ENCODE assay signal across 37 mouse cellular contexts in genomic region chr2:122151221-122151620, GRCm38 (mm10). TPM values are rescaled to one million over a fixed set of nuclear protein-coding genes. Genes with fewer than 3 reads are reported as not detected.
DNase-seq lines count a peak whose midpoint lies in the region; ATAC-seq and TF ChIP-seq lines count a peak whose summit lies in the region.
"Had no signal": no experiment of that assay in that cellular context is flagged by ENCODE, and none has a peak within 500 bp of the region (broad histone marks: within the 10 kb centered on the region; RNA-seq: fewer than 3 reads in every experiment).

No protein-coding gene starts in this region.

- no peak for ATAC-seq in intestine, embryonic 14.5 days (replicated peaks; ENCODE audit: low FRiP score, low TSS enrichment, low read depth)
- no peak for ATAC-seq in intestine, embryonic 16.5 days
- ATAC-seq in liver, postnatal 0 days = no peak
- ATAC-seq in liver, embryonic 12.5 days = no peak
- no peak for ATAC-seq in forebrain, embryonic 11.5 days (replicated peaks; ENCODE audit: low FRiP score)
- ATAC-seq: forebrain, embryonic 14.5 days; forebrain, postnatal 0 days; hindbrain, postnatal 0 days; inflammation-experienced regulatory T-cells, adult 6 months had no signal

- no peak for TF ChIP-seq CTCF in liver, postnatal 0 days (IDR thresholded peaks at IDR 0.05; ENCODE audit: low read depth)
- no peak for TF ChIP-seq CTCF in CH12.LX (conservative IDR thresholded peaks at IDR 0.05 in 1 of 2, IDR thresholded peaks at IDR 0.05 in 1 of 2; ENCODE audit: low read depth in 2 of 2, low read length in 2 of 2)

- WGBS in intestine, embryonic 14.5 days = 91% methylated on average over 1 of the region's 1 CpGs
- 95% methylated on average over 1 of the region's 1 CpGs for WGBS in intestine, embryonic 16.5 days
- WGBS in liver, postnatal 0 days (ENCODE audit: insufficient replicate concordance) = 79% methylated on average over 1 of the region's 1 CpGs
- WGBS in liver, embryonic 12.5 days (ENCODE audit: insufficient replicate concordance) = 77% methylated on average over 1 of the region's 1 CpGs
- WGBS in forebrain, embryonic 11.5 days = 91% methylated on average over 1 of the region's 1 CpGs

- no peak for TF ChIP-seq RAD21 in CH12.LX (IDR thresholded peaks at IDR 0.05; ENCODE audit: low read depth, low read length)

- no peak overlapping the region for H3K9ac ChIP-seq in intestine, embryonic 14.5 days (ENCODE audit: low read length)
- H3K9ac ChIP-seq in intestine, embryonic 16.5 days (ENCODE audit: low read depth, low read length) = no peak overlapping the region
- no peak overlapping the region for H3K9ac ChIP-seq in liver, postnatal 0 days (replicated peaks)
- no peak overlapping the region for H3K9ac ChIP-seq in liver, embryonic 12.5 days
- peak overlapping the region; percentile 100 for H3K9ac ChIP-seq in CH12.LX (ENCODE audit: insufficient read depth, low read depth)
- no peak overlapping the region for H3K9ac ChIP-seq in forebrain, embryonic 11.5 days (ENCODE audit: low read length)
- H3K9ac ChIP-seq: embryonic facial prominence, embryonic 13.5 days; forebrain, postnatal 0 days; heart, embryonic 12.5 days; heart, embryonic 15.5 days; hindbrain, embryonic 14.5 days had no signal

- in situ Hi-C loops in CH12.LX (cut with MboI; ENCODE audit: low pct_ligation_motif_present, low pct_unique_long_range_greater_than_20kb, low sequenced_read_pairs) = no loop called here

- no peaks in the 10 kb centered on the region for H3K27me3 ChIP-seq in intestine, embryonic 14.5 days (replicated peaks; ENCODE audit: control insufficient read depth, insufficient read depth, low read length)
- H3K27me3 ChIP-seq in intestine, embryonic 16.5 days (replicated peaks; ENCODE audit: control insufficient read depth, insufficient read depth, low read length) = no peaks in the 10 kb centered on the region
- H3K27me3 ChIP-seq in liver, postnatal 0 days (ENCODE audit: insufficient read depth, low read length) = no peaks in the 10 kb centered on the region
- H3K27me3 ChIP-seq in liver, embryonic 12.5 days (replicated peaks) = no peaks in the 10 kb centered on the region
- H3K27me3 ChIP-seq in CH12.LX (replicated peaks) = no peaks in the 10 kb centered on the region
- no peaks in the 10 kb centered on the region for H3K27me3 ChIP-seq in forebrain, embryonic 11.5 days (ENCODE audit: control insufficient read depth, insufficient read depth, low read length)
- H3K27me3 ChIP-seq: embryonic facial prominence, embryonic 13.5 days; heart, embryonic 12.5 days; heart, embryonic 15.5 days had no signal

- no peaks in the 10 kb centered on the region; the same call in 1 of the 2 replicates for H3K4me1 ChIP-seq in intestine, embryonic 14.5 days (replicated peaks; ENCODE audit: control insufficient read depth, insufficient read depth, low read length)
- peaks cover 10% of the 10 kb centered on the region for H3K4me1 ChIP-seq in intestine, embryonic 16.5 days (ENCODE audit: control insufficient read depth, insufficient read depth, low read length)
- peaks cover 42% of the 10 kb centered on the region for H3K4me1 ChIP-seq in liver, postnatal 0 days (ENCODE audit: insufficient read depth)
- peaks cover 46% of the 10 kb centered on the region for H3K4me1 ChIP-seq in liver, embryonic 12.5 days
- H3K4me1 ChIP-seq in CH12.LX (ENCODE audit: control insufficient read depth in 1 of 2, insufficient read depth in 2 of 2) = peaks cover 21 to 66% of the 10 kb centered on the region in 2 experiments
- H3K4me1 ChIP-seq in brown adipose tissue, adult 24 weeks (ENCODE audit: control insufficient read depth, insufficient read depth, insufficient read length, low read length) = peaks cover 9% of the 10 kb centered on the region
- H3K4me1 ChIP-seq in forebrain, embryonic 11.5 days (replicated peaks; ENCODE audit: control insufficient read depth, insufficient read depth, low read length) = peaks cover 2% of the 10 kb centered on the region; the same call in 1 of the 2 replicates

- H3K27ac ChIP-seq in intestine, embryonic 14.5 days (ENCODE audit: low read depth) = no peak overlapping the region
- H3K27ac ChIP-seq in intestine, embryonic 16.5 days (ENCODE audit: low read length) = no peak overlapping the region
- no peak overlapping the region for H3K27ac ChIP-seq in liver, postnatal 0 days (ENCODE audit: low read depth)
- no peak overlapping the region for H3K27ac ChIP-seq in liver, embryonic 12.5 days
- H3K27ac ChIP-seq in CH12.LX (ENCODE audit: insufficient read depth, low read depth) = no peak overlapping the region
- H3K27ac ChIP-seq in brown adipose tissue, adult 24 weeks (replicated peaks; ENCODE audit: low read depth, low read length) = no peak overlapping the region
- H3K27ac ChIP-seq in forebrain, embryonic 11.5 days (ENCODE audit: low read depth, low read length) = no peak overlapping the region
- H3K27ac ChIP-seq: embryonic facial prominence, embryonic 10.5 days; embryonic facial prominence, embryonic 13.5 days; gastrocnemius, adult 2 months; heart, embryonic 15.5 days; hindbrain, embryonic 14.5 days; hindbrain, postnatal 0 days had no signal

- no peak for TF ChIP-seq POLR2A in CH12.LX (IDR thresholded peaks at IDR 0.05; ENCODE audit: low read depth, low read length)

- H3K36me3 ChIP-seq in intestine, embryonic 14.5 days (ENCODE audit: control insufficient read depth, insufficient read depth, low read length) = peaks cover 14% of the 10 kb centered on the region; the same call in 1 of the 2 replicates
- peaks cover 4% of the 10 kb centered on the region; the same call in 1 of the 2 replicates for H3K36me3 ChIP-seq in intestine, embryonic 16.5 days (ENCODE audit: control insufficient read depth, insufficient read depth, low read length)
- H3K36me3 ChIP-seq in liver, postnatal 0 days (replicated peaks; ENCODE audit: insufficient read depth, low read length) = peaks cover 44% of the 10 kb centered on the region
- H3K36me3 ChIP-seq in liver, embryonic 12.5 days = peaks cover 39% of the 10 kb centered on the region
- H3K36me3 ChIP-seq in CH12.LX (replicated peaks in 1 of 2; ENCODE audit: control insufficient read depth in 1 of 2, insufficient read depth in 1 of 2, low read length in 1 of 2) = peaks cover 57 to 78% of the 10 kb centered on the region in 2 experiments
- no peaks in the 10 kb centered on the region for H3K36me3 ChIP-seq in forebrain, embryonic 11.5 days (ENCODE audit: control insufficient read depth, insufficient read depth, low read length)

- H3K4me2 ChIP-seq in intestine, embryonic 14.5 days (ENCODE audit: low read length) = no peak overlapping the region
- H3K4me2 ChIP-seq in intestine, embryonic 16.5 days (ENCODE audit: low read depth, low read length) = no peak overlapping the region
- H3K4me2 ChIP-seq in liver, postnatal 0 days (ENCODE audit: low read depth, low read length) = peak overlapping the region; percentile 79
- no peak overlapping the region for H3K4me2 ChIP-seq in liver, embryonic 12.5 days
- peak overlapping the region; percentile 100 for H3K4me2 ChIP-seq in CH12.LX (ENCODE audit: insufficient read depth, low read depth, poor library complexity, severe bottlenecking)
- no peak overlapping the region for H3K4me2 ChIP-seq in forebrain, embryonic 11.5 days (ENCODE audit: low read depth, low read length, severe bottlenecking)
- H3K4me2 ChIP-seq: embryonic facial prominence, embryonic 13.5 days; heart, embryonic 12.5 days; heart, embryonic 15.5 days; hindbrain, embryonic 14.5 days had no signal

- H3K9me3 ChIP-seq in intestine, embryonic 14.5 days (ENCODE audit: control insufficient read depth, low read length) = no peaks in the 10 kb centered on the region
- H3K9me3 ChIP-seq in intestine, embryonic 16.5 days (ENCODE audit: control insufficient read depth, low read length) = no peaks in the 10 kb centered on the region
- no peaks in the 10 kb centered on the region for H3K9me3 ChIP-seq in liver, postnatal 0 days (ENCODE audit: low read length)
- no peaks in the 10 kb centered on the region for H3K9me3 ChIP-seq in liver, embryonic 12.5 days (replicated peaks)
- H3K9me3 ChIP-seq in CH12.LX (replicated peaks; ENCODE audit: low read length) = peaks cover under 1% of the 10 kb centered on the region
- H3K9me3 ChIP-seq in forebrain, embryonic 11.5 days (ENCODE audit: control insufficient read depth, low read length) = no peaks in the 10 kb centered on the region
- H3K9me3 ChIP-seq: embryonic facial prominence, embryonic 10.5 days; embryonic facial prominence, embryonic 13.5 days; heart, embryonic 12.5 days; heart, embryonic 15.5 days had no signal

- DNase-seq in intestine, embryonic 14.5 days (ENCODE audit: low spot score) = peak; percentile 47
- DNase-seq in liver, postnatal 0 days = no peak
- no peak for DNase-seq in CH12.LX (ENCODE audit: extremely low read depth)
- no peak for DNase-seq in cerebellum, postnatal 25 days
- no peak for DNase-seq in forebrain, embryonic 11.5 days (ENCODE audit: low spot score)
- DNase-seq: adrenal gland, adult 2 months; adrenal gland, postnatal 14 days; B cell, adult 2 months; cerebellum, adult 18-20 months; cerebellum, adult 9-11 months; cerebellum, postnatal 36 days; embryo, embryonic 11 days; forebrain, postnatal 0 days; gastrocnemius, adult 2 months; gastrocnemius, postnatal 14 days; heart, adult 18-20 months; heart, postnatal 10 days; heart, postnatal 4 days had no signal

- TF ChIP-seq EP300 in liver, postnatal 0 days (IDR thresholded peaks at IDR 0.05; ENCODE audit: low read depth) = no peak
- no peak for TF ChIP-seq EP300 in CH12.LX (IDR thresholded peaks at IDR 0.05; ENCODE audit: low read length)

- no peak overlapping the region for H3K4me3 ChIP-seq in intestine, embryonic 14.5 days (ENCODE audit: low read depth, low read length)
- H3K4me3 ChIP-seq in intestine, embryonic 16.5 days (ENCODE audit: low read length) = no peak overlapping the region
- no peak overlapping the region for H3K4me3 ChIP-seq in liver, postnatal 0 days (ENCODE audit: low read depth, low read length)
- H3K4me3 ChIP-seq in liver, embryonic 12.5 days = no peak overlapping the region
- peak overlapping the region; percentile 91 to 93 (median 92) for H3K4me3 ChIP-seq in CH12.LX (replicated peaks in 1 of 3; ENCODE audit: low read depth in 2 of 3, low read length in 2 of 3, poor library complexity in 1 of 3)
- peak overlapping the region; percentile 86 for H3K4me3 ChIP-seq in brown adipose tissue, adult 24 weeks (ENCODE audit: insufficient read depth, low read depth, low read length)
- no peak overlapping the region for H3K4me3 ChIP-seq in forebrain, embryonic 11.5 days (ENCODE audit: low read depth, low read length)
- H3K4me3 ChIP-seq: embryonic facial prominence, embryonic 10.5 days; embryonic facial prominence, embryonic 13.5 days; erythroblast, embryonic 14.5 days; gastrocnemius, adult 2 months; heart, embryonic 12.5 days; heart, embryonic 15.5 days had no signal

- peaks cover 61% of the 10 kb centered on the region for H3K79me2 ChIP-seq in CH12.LX (replicated peaks; ENCODE audit: control insufficient read depth, extremely low read depth, insufficient read depth, poor library complexity, severe bottlenecking)

- dilution Hi-C loops in CH12.LX (cut with MboI; ENCODE audit: extremely low pct_ligation_motif_present, extremely low pct_unique_long_range_greater_than_20kb, low sequenced_read_pairs) = no loop called here

RNA-seq across cellular contexts. Expression of gene B2m, which starts 3.7 kb away (rescaled TPM):
- polyA plus RNA-seq in intestine, embryonic 14.5 days (2014; fragmentation: Nextera tagmentation; extraction: Ambion mirVana) = 318 and 332 TPM in 2 replicates
- 385 and 440 TPM in 2 replicates for polyA plus RNA-seq in intestine, embryonic 16.5 days (2015; fragmentation: Nextera tagmentation; extraction: Ambion mirVana)
- 1,317 and 1,377 TPM in 2 replicates for polyA plus RNA-seq in liver, postnatal 0 days (2015; fragmentation: Nextera tagmentation; extraction: Ambion mirVana)
- polyA plus RNA-seq in liver, embryonic 12.5 days (2016; fragmentation: Nextera tagmentation; extraction: Ambion mirVana) = 273 and 281 TPM in 2 replicates
- 1,479 and 1,509 TPM in 2 replicates for total RNA-seq in CH12.LX (2012; rRNA removed)
- total RNA-seq in CH12.LX (2014; rRNA removed) = 1,782 and 1,954 TPM in 2 replicates
- 1,919 and 2,234 TPM in 2 replicates for polyA plus RNA-seq in CH12.LX (2012; ENCODE audit: insufficient read length, low read depth)
- 1,264 and 2,088 TPM in 2 replicates for polyA plus RNA-seq in brown adipose tissue, adult 24 weeks (2012; ENCODE audit: insufficient read depth, insufficient read length, missing spikeins)
- 98.5 and 101 TPM in 2 replicates for polyA plus RNA-seq in forebrain, embryonic 11.5 days (2014; fragmentation: Nextera tagmentation; extraction: Ambion mirVana)

RNA-seq across cellular contexts. Expression of gene Trim69, which starts 9.3 kb away (rescaled TPM):
- not detected in 2 replicates for polyA plus RNA-seq in intestine, embryonic 14.5 days (2014; fragmentation: Nextera tagmentation; extraction: Ambion mirVana)
- not detected in 2 replicates for polyA plus RNA-seq in intestine, embryonic 16.5 days (2015; fragmentation: Nextera tagmentation; extraction: Ambion mirVana)
- polyA plus RNA-seq in liver, postnatal 0 days (2015; fragmentation: Nextera tagmentation; extraction: Ambion mirVana) = not detected in 2 replicates
- 0.07 TPM in 1 of 2 replicates, not detected in the other for polyA plus RNA-seq in liver, embryonic 12.5 days (2016; fragmentation: Nextera tagmentation; extraction: Ambion mirVana)
- total RNA-seq in CH12.LX (2012; rRNA removed) = 0.08 and 0.13 TPM in 2 replicates
- 0.24 and 0.26 TPM in 2 replicates for total RNA-seq in CH12.LX (2014; rRNA removed)
- 0.13 and 0.41 TPM in 2 replicates for polyA plus RNA-seq in CH12.LX (2012; ENCODE audit: insufficient read length, low read depth)
- not detected in 2 replicates for polyA plus RNA-seq in brown adipose tissue, adult 24 weeks (2012; ENCODE audit: insufficient read depth, insufficient read length, missing spikeins)
- polyA plus RNA-seq in forebrain, embryonic 11.5 days (2014; fragmentation: Nextera tagmentation; extraction: Ambion mirVana) = 0.15 TPM in 1 of 2 replicates, not detected in the other
- total RNA-seq: adrenal gland, adult 2 months; adrenal gland, postnatal 14 days; adrenal gland, postnatal 4 days; forebrain, postnatal 0 days; gastrocnemius, adult 2 months; gastrocnemius, postnatal 14 days; gastrocnemius, postnatal 4 days; heart, adult 18-20 months; heart, postnatal 10 days; heart, postnatal 4 days; hindbrain, postnatal 0 days; MEL had no signal
- polyA plus RNA-seq: adrenal gland, adult 2 months; brain, embryonic 14.5 days; cortical plate, adult 2 months; embryonic facial prominence, embryonic 10.5 days; embryonic facial prominence, embryonic 13.5 days; erythroblast, embryonic 14.5 days; forebrain, embryonic 14.5 days; forebrain, postnatal 0 days; heart, embryonic 12.5 days; heart, embryonic 15.5 days; hindbrain, embryonic 11.5 days; hindbrain, embryonic 14.5 days; hindbrain, postnatal 0 days had no signal

RNA-seq across cellular contexts. Expression of gene Spg11, which starts 33.0 kb away (rescaled TPM):
- polyA plus RNA-seq in intestine, embryonic 14.5 days (2014; fragmentation: Nextera tagmentation; extraction: Ambion mirVana) = 11.3 and 11.9 TPM in 2 replicates
- polyA plus RNA-seq in intestine, embryonic 16.5 days (2015; fragmentation: Nextera tagmentation; extraction: Ambion mirVana) = 7.0 and 7.6 TPM in 2 replicates
- 1.6 and 2.2 TPM in 2 replicates for polyA plus RNA-seq in liver, postnatal 0 days (2015; fragmentation: Nextera tagmentation; extraction: Ambion mirVana)
- 5.8 and 6.2 TPM in 2 replicates for polyA plus RNA-seq in liver, embryonic 12.5 days (2016; fragmentation: Nextera tagmentation; extraction: Ambion mirVana)
- 9.7 and 11.4 TPM in 2 replicates for total RNA-seq in CH12.LX (2012; rRNA removed)
- total RNA-seq in CH12.LX (2014; rRNA removed) = 6.0 and 7.5 TPM in 2 replicates
- polyA plus RNA-seq in CH12.LX (2012; ENCODE audit: insufficient read length, low read depth) = 9.6 and 10.7 TPM in 2 replicates
- 6.1 and 7.8 TPM in 2 replicates for polyA plus RNA-seq in brown adipose tissue, adult 24 weeks (2012; ENCODE audit: insufficient read depth, insufficient read length, missing spikeins)
- 16.0 and 17.9 TPM in 2 replicates for polyA plus RNA-seq in forebrain, embryonic 11.5 days (2014; fragmentation: Nextera tagmentation; extraction: Ambion mirVana)

RNA-seq across cellular contexts. Expression of gene Patl2, which starts 34.8 kb away (rescaled TPM):
- polyA plus RNA-seq in intestine, embryonic 14.5 days (2014; fragmentation: Nextera tagmentation; extraction: Ambion mirVana) = 0.13 TPM in 1 of 2 replicates, not detected in the other
- polyA plus RNA-seq in intestine, embryonic 16.5 days (2015; fragmentation: Nextera tagmentation; extraction: Ambion mirVana) = 0.07 TPM in 1 of 2 replicates, not detected in the other
- 0.14 and 0.18 TPM in 2 replicates for polyA plus RNA-seq in liver, postnatal 0 days (2015; fragmentation: Nextera tagmentation; extraction: Ambion mirVana)
- polyA plus RNA-seq in liver, embryonic 12.5 days (2016; fragmentation: Nextera tagmentation; extraction: Ambion mirVana) = 0.05 TPM in 1 of 2 replicates, not detected in the other
- not detected in 2 replicates for total RNA-seq in CH12.LX (2012; rRNA removed)
- not detected in 2 replicates for total RNA-seq in CH12.LX (2014; rRNA removed)
- not detected in 2 replicates for polyA plus RNA-seq in CH12.LX (2012; ENCODE audit: insufficient read length, low read depth)
- polyA plus RNA-seq in brown adipose tissue, adult 24 weeks (2012; ENCODE audit: insufficient read depth, insufficient read length, missing spikeins) = not detected in 2 replicates
- polyA plus RNA-seq in forebrain, embryonic 11.5 days (2014; fragmentation: Nextera tagmentation; extraction: Ambion mirVana) = not detected in 2 replicates
- total RNA-seq: adrenal gland, adult 2 months; forebrain, postnatal 0 days; gastrocnemius, adult 2 months; gastrocnemius, postnatal 14 days; gastrocnemius, postnatal 4 days; heart, adult 18-20 months; heart, postnatal 10 days; heart, postnatal 4 days; hindbrain, postnatal 0 days had no signal
- polyA plus RNA-seq: adrenal gland, adult 2 months; brain, embryonic 14.5 days; embryonic facial prominence, embryonic 13.5 days; erythroblast, embryonic 14.5 days; forebrain, embryonic 14.5 days; forebrain, postnatal 0 days; heart, embryonic 12.5 days; hindbrain, embryonic 14.5 days had no signal

RNA-seq across cellular contexts. Expression of gene Terb2, which starts 34.9 kb away (rescaled TPM):
- polyA plus RNA-seq in intestine, embryonic 14.5 days (2014; fragmentation: Nextera tagmentation; extraction: Ambion mirVana) = not detected in 2 replicates
- polyA plus RNA-seq in intestine, embryonic 16.5 days (2015; fragmentation: Nextera tagmentation; extraction: Ambion mirVana) = not detected in 2 replicates
- polyA plus RNA-seq in liver, postnatal 0 days (2015; fragmentation: Nextera tagmentation; extraction: Ambion mirVana) = not detected in 2 replicates
- not detected in 2 replicates for polyA plus RNA-seq in liver, embryonic 12.5 days (2016; fragmentation: Nextera tagmentation; extraction: Ambion mirVana)
- total RNA-seq in CH12.LX (2012; rRNA removed) (not detected in 2 replicates), CH12.LX (2014; rRNA removed) (not detected in 2 replicates)
- not detected in 2 replicates for polyA plus RNA-seq in CH12.LX (2012; ENCODE audit: insufficient read length, low read depth)
- not detected in 2 replicates for polyA plus RNA-seq in brown adipose tissue, adult 24 weeks (2012; ENCODE audit: insufficient read depth, insufficient read length, missing spikeins)
- not detected in 2 replicates for polyA plus RNA-seq in forebrain, embryonic 11.5 days (2014; fragmentation: Nextera tagmentation; extraction: Ambion mirVana)
- total RNA-seq: adrenal gland, adult 2 months; adrenal gland, postnatal 14 days; adrenal gland, postnatal 4 days; forebrain, postnatal 0 days; gastrocnemius, adult 2 months; gastrocnemius, postnatal 14 days; gastrocnemius, postnatal 4 days; heart, adult 18-20 months; heart, postnatal 10 days; heart, postnatal 4 days; hindbrain, postnatal 0 days; MEL had no signal
- polyA plus RNA-seq: adrenal gland, adult 2 months; brain, embryonic 14.5 days; cortical plate, adult 2 months; embryonic facial prominence, embryonic 10.5 days; embryonic facial prominence, embryonic 13.5 days; erythroblast, embryonic 14.5 days; forebrain, embryonic 14.5 days; forebrain, postnatal 0 days; frontal cortex, adult 2 months; heart, embryonic 12.5 days; heart, embryonic 15.5 days; hindbrain, embryonic 11.5 days; hindbrain, embryonic 14.5 days; hindbrain, postnatal 0 days; inflammation-experienced regulatory T-cells, adult 6 months had no signal

Comparison
In these comparisons a context has a peak if more than half of its experiments do, and no peak if none do; other contexts are left out.
1. H3K4me2 ChIP-seq: peak in liver, postnatal 0 days (single experiment) and CH12.LX (single experiment); none in intestine, embryonic 14.5 days (single experiment), intestine, embryonic 16.5 days (single experiment), liver, embryonic 12.5 days (single experiment) and forebrain, embryonic 11.5 days (single experiment).
2. H3K4me3 ChIP-seq: peak in CH12.LX (3 of 3) and brown adipose tissue, adult 24 weeks (single experiment); none in intestine, embryonic 14.5 days (single experiment), intestine, embryonic 16.5 days (single experiment), liver, postnatal 0 days (single experiment), liver, embryonic 12.5 days (single experiment) and forebrain, embryonic 11.5 days (single experiment).